Mouse (Mus musculus): ENCODE measurements at regions not wholly inside any gene's neighbourhood (a gene's known extent, or its start where the extent isn't known, plus 50 kb on each side); places are given as distances from the start of the nearest gene placed in this dataset.
"Not testable (repeated sequence)": the region's sequence is repeated elsewhere in the genome, so short reads cannot be mapped to it uniquely, and the experiment has no call there.

DNA sequence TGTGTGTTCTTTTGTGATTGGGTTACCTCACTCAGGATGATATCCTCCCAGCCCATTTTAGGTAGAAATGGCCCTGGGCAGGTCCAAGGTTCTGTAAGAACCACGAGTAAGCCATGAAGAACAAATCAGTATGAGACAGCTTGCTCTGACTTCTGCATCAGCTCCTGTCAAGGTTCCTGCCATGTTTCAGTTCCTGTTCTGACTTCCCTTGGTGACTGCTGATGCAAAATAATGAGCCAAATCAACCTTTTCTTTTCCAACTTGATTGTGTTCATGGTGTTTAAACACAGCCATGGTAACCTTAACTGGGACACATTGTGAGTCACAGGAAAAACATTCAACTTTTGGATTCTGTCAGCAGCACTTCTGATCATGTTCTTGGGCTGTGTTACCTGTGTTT lies 667.4 kb upstream of the Igfbp7 start:
- Histone ChIP-seq H3K9ac (ENCODE audit: low read length) (no peak overlapping the region), H3K27ac (replicated peaks; ENCODE audit: low read depth, low read length) (no peak overlapping the region), H3K27me3 (ENCODE audit: control insufficient read depth, insufficient read depth, low read length) (no peaks in the 10 kb centered on the region), H3K4me2 (ENCODE audit: low read depth, severe bottlenecking) (no peak overlapping the region), H3K36me3 (ENCODE audit: control insufficient read depth, insufficient read depth, low read length) (no peaks in the 10 kb centered on the region), H3K4me3 (ENCODE audit: low read depth, low read length) (no peak overlapping the region), H3K4me1 (ENCODE audit: control insufficient read depth, insufficient read depth, low read length) (no peaks in the 10 kb centered on the region), H3K9me3 (ENCODE audit: control insufficient read depth, low read length) (no peaks in the 10 kb centered on the region)
- ATAC-seq (ENCODE audit: insufficient number of reproducible peaks, low FRiP score, low TSS enrichment, low read depth) (no peak), DNase-seq (ENCODE audit: low spot score) (no peak)
- 74% methylated on average over 1 of the region's 1 CpGs for WGBS

DNA sequence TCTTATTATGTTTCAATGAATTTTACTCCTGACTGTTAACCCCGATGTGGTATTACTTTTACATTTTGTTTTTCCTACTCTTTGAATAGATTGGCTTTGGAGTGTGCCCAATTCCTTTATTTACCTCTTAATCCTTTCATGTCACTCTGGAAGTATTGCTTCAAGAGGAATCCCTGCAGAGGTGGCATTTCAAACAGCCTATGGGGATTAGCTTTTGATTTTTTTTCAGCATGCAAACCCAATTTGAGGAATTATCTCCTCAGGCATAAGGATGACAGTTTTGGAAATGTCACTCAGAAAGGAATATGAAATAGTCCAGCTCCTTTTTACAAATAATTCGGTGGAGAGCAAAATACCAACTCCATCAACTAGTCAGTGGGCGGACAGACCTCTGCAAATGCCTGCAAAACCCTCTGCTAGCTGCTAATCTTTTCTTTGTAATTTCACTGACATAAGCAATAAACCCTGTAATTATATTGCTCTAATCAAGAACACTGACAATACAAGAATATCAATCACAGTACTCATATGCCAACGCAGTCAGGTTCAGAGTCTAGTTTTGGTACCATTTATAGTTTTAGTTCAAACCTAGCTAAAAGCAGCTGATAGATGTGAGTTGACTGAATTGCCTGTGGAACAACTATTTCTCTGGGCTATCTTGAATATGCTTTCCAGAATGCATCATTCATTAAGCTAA lies 624.9 kb upstream of the Igfbp7 start:
- no peaks in the 10 kb centered on the region for H3K27me3 ChIP-seq (ENCODE audit: control insufficient read depth, insufficient read depth, low read length)
- H3K36me3 ChIP-seq (ENCODE audit: control insufficient read depth, insufficient read depth, low read length), result no peaks in the 10 kb centered on the region
- no peak overlapping the region for H3K4me2 ChIP-seq (ENCODE audit: low read depth, severe bottlenecking)
- ATAC-seq (ENCODE audit: insufficient number of reproducible peaks, low FRiP score, low TSS enrichment, low read depth) (no peak), DNase-seq (ENCODE audit: low spot score) (no peak)
- H3K27ac ChIP-seq (replicated peaks; ENCODE audit: low read depth, low read length), result no peak overlapping the region
- no peaks in the 10 kb centered on the region for H3K4me1 ChIP-seq (ENCODE audit: control insufficient read depth, insufficient read depth, low read length)
- no peaks in the 10 kb centered on the region for H3K9me3 ChIP-seq (ENCODE audit: control insufficient read depth, low read length)
- 81% methylated on average over 4 of the region's 4 CpGs for WGBS
- no peak overlapping the region for H3K4me3 ChIP-seq (ENCODE audit: low read depth, low read length)
- H3K9ac ChIP-seq (ENCODE audit: low read length), result no peak overlapping the region

DNA sequence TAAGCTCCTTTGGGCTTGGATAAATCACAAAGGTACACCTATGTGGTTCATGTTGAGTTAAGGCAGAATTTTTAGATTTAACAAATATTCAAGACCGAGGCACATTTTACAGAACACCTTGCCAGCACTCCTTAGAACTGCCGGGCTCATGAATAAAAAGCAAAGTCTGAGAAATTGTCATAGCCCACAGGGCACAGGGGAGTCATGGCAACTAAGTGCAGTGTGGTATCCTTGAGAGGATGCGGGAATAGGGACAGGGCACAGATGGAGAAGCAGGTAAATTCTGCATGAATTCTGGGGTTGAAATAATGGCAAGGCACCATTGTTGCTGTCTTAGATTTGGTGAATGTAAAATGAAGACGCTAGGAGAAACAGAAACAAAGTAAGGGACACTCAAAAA lies 609.7 kb upstream of the Igfbp7 start:
- H3K4me2 ChIP-seq (ENCODE audit: low read depth, severe bottlenecking), result no peak overlapping the region
- DNase-seq (ENCODE audit: low spot score) (no peak), ATAC-seq (ENCODE audit: insufficient number of reproducible peaks, low FRiP score, low TSS enrichment, low read depth) (no peak)
- no peak overlapping the region for H3K27ac ChIP-seq (replicated peaks; ENCODE audit: low read depth, low read length)
- no peaks in the 10 kb centered on the region for H3K27me3 ChIP-seq (ENCODE audit: control insufficient read depth, insufficient read depth, low read length)
- no peaks in the 10 kb centered on the region for H3K9me3 ChIP-seq (ENCODE audit: control insufficient read depth, low read length)
- no peak overlapping the region for H3K9ac ChIP-seq (ENCODE audit: low read length)
- whole genome bisulfite sequencing, result 85% methylated on average over 4 of the region's 4 CpGs
- no peaks in the 10 kb centered on the region for H3K36me3 ChIP-seq (ENCODE audit: control insufficient read depth, insufficient read depth, low read length)
- H3K4me3 ChIP-seq (ENCODE audit: low read depth, low read length), result no peak overlapping the region
- no peaks in the 10 kb centered on the region for H3K4me1 ChIP-seq (ENCODE audit: control insufficient read depth, insufficient read depth, low read length)

DNA sequence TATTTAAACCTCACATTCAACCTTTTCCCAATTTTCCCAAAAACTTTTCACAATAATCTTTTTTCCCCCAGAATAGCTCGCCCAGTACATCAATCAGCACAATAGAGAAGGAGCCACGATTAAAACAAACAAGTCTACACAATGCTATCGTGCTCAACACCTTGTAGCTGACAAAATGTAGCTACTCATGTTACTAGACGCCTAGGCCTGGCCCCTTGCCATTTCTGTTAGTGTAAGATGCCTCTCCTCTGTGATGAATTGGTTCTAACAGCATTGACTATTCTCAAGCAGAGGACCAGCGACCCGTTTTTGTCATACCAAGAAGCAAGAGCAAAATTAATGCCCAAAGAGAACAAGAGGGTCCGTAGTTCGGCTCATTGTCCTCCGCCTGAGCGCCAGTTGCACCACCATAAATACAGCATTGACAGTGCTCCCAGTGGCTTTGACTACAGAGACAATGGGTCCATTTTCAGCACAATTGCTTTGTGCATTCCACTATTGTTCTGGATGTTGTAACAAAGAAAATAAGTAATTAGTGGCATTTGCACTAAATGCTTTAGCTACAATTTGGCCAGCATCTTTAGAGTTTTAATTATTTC lies 578.7 kb upstream of the Igfbp7 start:
- Histone ChIP-seq H3K4me2 (ENCODE audit: low read depth, severe bottlenecking) (no peak overlapping the region), H3K27me3 (ENCODE audit: control insufficient read depth, insufficient read depth, low read length) (no peaks in the 10 kb centered on the region), H3K27ac (replicated peaks; ENCODE audit: low read depth, low read length) (no peak overlapping the region), H3K4me1 (ENCODE audit: control insufficient read depth, insufficient read depth, low read length) (no peaks in the 10 kb centered on the region), H3K9me3 (ENCODE audit: control insufficient read depth, low read length) (no peaks in the 10 kb centered on the region), H3K36me3 (ENCODE audit: control insufficient read depth, insufficient read depth, low read length) (no peaks in the 10 kb centered on the region), H3K4me3 (ENCODE audit: low read depth, low read length) (no peak overlapping the region), H3K9ac (ENCODE audit: low read length) (no peak overlapping the region)
- WGBS, result 84% methylated on average over 10 of the region's 10 CpGs
- no peak for ATAC-seq (ENCODE audit: insufficient number of reproducible peaks, low FRiP score, low TSS enrichment, low read depth)
- no peak for DNase-seq (ENCODE audit: low spot score)

DNA sequence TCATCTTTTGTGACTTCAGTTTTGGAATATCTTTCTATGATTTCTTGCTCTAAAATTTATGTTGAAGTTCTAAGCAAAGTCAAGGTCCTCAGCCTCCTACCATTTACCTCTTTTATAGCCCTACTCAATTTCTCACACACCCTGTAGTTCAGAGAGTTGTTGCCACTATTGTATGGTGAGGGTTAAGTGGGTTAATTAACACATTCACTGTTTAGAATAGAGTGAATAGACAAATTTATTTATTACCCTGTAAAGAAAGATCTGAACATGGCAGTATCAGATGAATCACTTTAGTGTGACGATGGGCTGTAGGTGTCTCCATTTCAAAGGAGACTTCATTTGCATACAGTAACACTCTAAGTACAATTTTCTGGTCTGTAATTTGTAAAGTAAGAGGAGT lies 577.4 kb upstream of the Igfbp7 start:
- H3K27ac ChIP-seq (replicated peaks; ENCODE audit: low read depth, low read length), result no peak overlapping the region
- no peak overlapping the region for H3K9ac ChIP-seq (ENCODE audit: low read length)
- DNase-seq (ENCODE audit: low spot score), result no peak
- no peaks in the 10 kb centered on the region for H3K9me3 ChIP-seq (ENCODE audit: control insufficient read depth, low read length)
- WGBS, result 91% methylated on average over 1 of the region's 1 CpGs
- no peak overlapping the region for H3K4me2 ChIP-seq (ENCODE audit: low read depth, severe bottlenecking)
- H3K4me3 ChIP-seq (ENCODE audit: low read depth, low read length), result no peak overlapping the region
- no peak for ATAC-seq (ENCODE audit: insufficient number of reproducible peaks, low FRiP score, low TSS enrichment, low read depth)
- H3K27me3 ChIP-seq (ENCODE audit: control insufficient read depth, insufficient read depth, low read length), result no peaks in the 10 kb centered on the region
- H3K36me3 ChIP-seq (ENCODE audit: control insufficient read depth, insufficient read depth, low read length), result no peaks in the 10 kb centered on the region
- H3K4me1 ChIP-seq (ENCODE audit: control insufficient read depth, insufficient read depth, low read length), result no peaks in the 10 kb centered on the region

GRCm38 (mm10) chr5:77940021-77940420 lies 532.2 kb upstream of the Igfbp7 start:
- DNase-seq (ENCODE audit: low spot score); H3K9me3 ChIP-seq (ENCODE audit: control insufficient read depth, low read length); H3K27me3 ChIP-seq (ENCODE audit: control insufficient read depth, insufficient read depth, low read length); H3K4me3 ChIP-seq (ENCODE audit: low read depth, low read length); H3K36me3 ChIP-seq (ENCODE audit: control insufficient read depth, insufficient read depth, low read length); H3K27ac ChIP-seq (replicated peaks; ENCODE audit: low read depth, low read length); H3K9ac ChIP-seq (ENCODE audit: low read length); H3K4me1 ChIP-seq (ENCODE audit: control insufficient read depth, insufficient read depth, low read length); ATAC-seq (ENCODE audit: insufficient number of reproducible peaks, low FRiP score, low TSS enrichment, low read depth); H3K4me2 ChIP-seq (ENCODE audit: low read depth, severe bottlenecking): not testable (repeated sequence)
- WGBS, result 80% methylated on average over 4 of the region's 4 CpGs

DNA sequence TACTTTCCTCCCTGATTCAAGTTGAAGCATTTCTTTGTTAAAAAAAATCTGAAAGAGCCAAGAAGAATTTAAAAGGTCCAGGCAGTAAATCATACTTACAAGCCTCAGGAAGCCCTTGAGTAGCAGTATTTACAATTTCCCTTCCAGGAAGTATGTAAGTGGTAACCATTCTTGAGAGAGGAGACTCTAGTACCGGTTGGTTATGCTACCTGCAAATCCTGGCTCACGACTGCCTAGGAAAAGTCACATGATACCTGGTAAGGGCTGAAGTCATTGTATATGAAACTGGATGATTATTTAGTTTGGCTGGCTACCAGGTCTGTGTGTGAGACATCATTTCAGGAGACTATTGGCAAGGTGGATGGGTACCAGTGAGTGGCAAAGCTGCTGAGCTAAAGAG lies 524.0 kb upstream of the Igfbp7 start:
- DNase-seq (ENCODE audit: low spot score) (no peak), ATAC-seq (ENCODE audit: insufficient number of reproducible peaks, low FRiP score, low TSS enrichment, low read depth) (no peak)
- Histone ChIP-seq H3K27ac (replicated peaks; ENCODE audit: low read depth, low read length) (no peak overlapping the region), H3K4me3 (ENCODE audit: low read depth, low read length) (no peak overlapping the region), H3K4me2 (ENCODE audit: low read depth, severe bottlenecking) (no peak overlapping the region), H3K4me1 (ENCODE audit: control insufficient read depth, insufficient read depth, low read length) (no peaks in the 10 kb centered on the region), H3K9ac (ENCODE audit: low read length) (no peak overlapping the region), H3K36me3 (ENCODE audit: control insufficient read depth, insufficient read depth, low read length) (no peaks in the 10 kb centered on the region), H3K27me3 (ENCODE audit: control insufficient read depth, insufficient read depth, low read length) (no peaks in the 10 kb centered on the region), H3K9me3 (ENCODE audit: control insufficient read depth, low read length) (no peaks in the 10 kb centered on the region)
- 89% methylated on average over 2 of the region's 2 CpGs for WGBS

DNA sequence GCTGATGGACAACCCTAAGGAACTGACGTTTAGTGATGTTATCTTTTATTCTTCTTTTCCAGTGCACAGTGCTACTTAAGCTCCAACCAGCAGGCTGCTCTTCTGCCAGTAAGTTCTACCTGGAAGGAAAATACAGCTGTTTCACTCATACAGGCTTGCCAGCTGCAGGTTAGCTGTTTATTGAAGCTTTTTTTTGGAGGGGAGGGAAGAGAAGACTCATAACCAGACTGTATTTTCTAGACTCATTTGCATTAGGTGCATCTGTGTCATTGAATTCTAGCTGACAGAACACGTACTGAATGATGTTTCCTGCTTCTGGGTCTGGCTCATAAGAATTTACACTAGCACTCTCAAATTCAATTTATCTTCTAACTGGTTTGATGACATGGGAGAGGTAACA lies 513.3 kb upstream of the Igfbp7 start:
- DNase-seq (ENCODE audit: low spot score) (no peak), ATAC-seq (ENCODE audit: insufficient number of reproducible peaks, low FRiP score, low TSS enrichment, low read depth) (no peak)
- Histone ChIP-seq H3K36me3 (ENCODE audit: control insufficient read depth, insufficient read depth, low read length) (no peaks in the 10 kb centered on the region), H3K4me2 (ENCODE audit: low read depth, severe bottlenecking) (no peak overlapping the region), H3K27me3 (ENCODE audit: control insufficient read depth, insufficient read depth, low read length) (no peaks in the 10 kb centered on the region), H3K9ac (ENCODE audit: low read length) (no peak overlapping the region), H3K4me3 (ENCODE audit: low read depth, low read length) (no peak overlapping the region), H3K9me3 (ENCODE audit: control insufficient read depth, low read length) (no peaks in the 10 kb centered on the region), H3K27ac (replicated peaks; ENCODE audit: low read depth, low read length) (no peak overlapping the region), H3K4me1 (ENCODE audit: control insufficient read depth, insufficient read depth, low read length) (no peaks in the 10 kb centered on the region)
- WGBS, result 83% methylated on average over 2 of the region's 2 CpGs
